Mouse (Mus musculus) gastrocnemius, postnatal 4 days (tissue): ENCODE measurements around the gene Gm11032. TPM values are rescaled to one million over a fixed set of nuclear protein-coding genes. Genes with fewer than 3 reads are reported as not detected.
A peak's percentile ranks its signal among the peaks of the same experiment; 100 is the strongest.
"Not testable (repeated sequence)": the region's sequence is repeated elsewhere in the genome, so short reads cannot be mapped to it uniquely, and the experiment has no call there.

Experiments used
- DNase-seq, 2 experiments: peaks; one replicate each; pipeline ENCODE4 v3.0.0; 2021 to 2022; ENCODE audit warnings: low spot score in 2 of 2, mixed read lengths in 2 of 2
- total RNA-seq, 2 experiments: library from RNA; stranded (reverse); gene quantifications; 2 replicates each; pipeline ENCODE4 v1.2.3; 2021

Gene Gm11032
- total RNA-seq, 2 experiments from 2014 or later: not detected

- no peak for DNase-seq
Observed at GRCm38 (mm10) chr11:4622997-4623396, 3.1 kb downstream of the Gm11032 start.

DNA sequence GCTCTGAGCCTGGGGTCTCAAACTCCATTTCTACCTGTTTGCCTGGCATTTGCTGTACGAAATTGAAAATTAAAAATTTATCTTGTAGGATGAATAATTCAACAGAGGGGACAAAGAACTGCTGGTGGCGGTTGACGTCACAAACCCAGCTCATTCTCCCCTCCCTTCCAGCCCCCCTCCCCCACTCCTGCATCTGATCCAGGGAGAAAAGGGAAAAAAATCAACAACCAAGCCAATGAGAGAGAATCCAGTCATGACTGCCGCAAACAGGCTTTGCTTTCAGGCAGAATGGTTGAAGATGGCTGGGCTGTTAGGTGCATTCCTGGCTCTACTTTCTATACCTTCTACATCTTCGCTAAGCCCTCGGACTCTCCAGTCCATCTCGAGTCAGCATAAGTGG is 6.1 kb downstream of the Gm11032 start:
- DNase-seq: no peak

GRCm38 (mm10) chr11:4627636-4628035 is 7.8 kb downstream of the Gm11032 start:
- no peak for DNase-seq

- no peak for DNase-seq
Observed at GRCm38 (mm10) chr11:4629861-4630280, 10.0 kb downstream of the Gm11032 start.

GRCm38 (mm10) chr11:4633420-4633819 is 13.6 kb downstream of the Gm11032 start:
- no peak for DNase-seq

DNA sequence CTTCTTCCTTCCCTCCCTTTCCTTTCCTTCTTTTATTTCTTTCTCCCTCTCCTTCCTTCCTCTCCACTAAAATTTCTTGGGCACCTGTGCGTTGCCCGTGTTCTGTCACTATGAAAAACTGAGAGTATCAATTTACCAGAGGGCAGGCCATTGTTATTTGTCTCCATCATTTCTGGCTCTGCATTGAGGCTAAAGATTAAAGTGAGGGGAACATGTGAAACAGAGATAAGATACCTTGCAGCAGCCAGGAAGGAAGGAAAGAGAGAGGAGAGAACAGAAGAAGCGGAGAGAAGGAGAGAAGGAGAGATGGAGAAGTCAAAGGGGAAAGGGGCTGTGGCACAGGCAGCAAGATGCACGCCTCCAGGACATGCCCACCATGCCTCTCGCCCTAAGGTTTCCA is 14.5 kb downstream of the Gm11032 start:
- DNase-seq: no peak

GRCm38 (mm10) chr11:4636782-4637342 is 17.0 kb downstream of the Gm11032 start:
- DNase-seq: no peak

GRCm38 (mm10) chr11:4637534-4638234 is 17.8 kb downstream of the Gm11032 start, which contains the start of gene Ascc2:
TSS of gene Ascc2 (plus strand) at chr11:4637747.
- DNase-seq: peak; percentile 96 to 97

DNA sequence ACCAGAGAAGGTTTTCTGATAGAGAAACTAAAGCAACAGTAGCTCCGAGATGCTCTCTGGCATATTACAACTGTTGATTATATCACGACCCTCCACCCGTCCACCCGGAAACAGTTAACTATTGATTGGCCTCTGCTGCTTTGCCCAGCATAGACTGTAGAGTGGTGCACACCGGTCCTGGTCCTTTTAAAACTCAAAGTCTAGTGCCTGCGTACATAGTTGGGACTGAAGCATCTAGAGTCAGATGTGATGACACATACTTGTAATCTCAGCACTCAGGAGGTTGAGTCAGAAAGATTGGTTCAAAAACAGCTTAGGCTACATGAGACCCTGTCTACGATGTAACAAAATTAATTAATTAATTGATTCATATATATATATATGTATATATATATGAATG is 18.4 kb downstream of the Gm11032 start:
- no peak for DNase-seq

GRCm38 (mm10) chr11:4641185-4641584 is 21.3 kb downstream of the Gm11032 start:
- DNase-seq: no peak

GRCm38 (mm10) chr11:4643722-4644121 is 23.9 kb downstream of the Gm11032 start:
- DNase-seq: no peak

DNA sequence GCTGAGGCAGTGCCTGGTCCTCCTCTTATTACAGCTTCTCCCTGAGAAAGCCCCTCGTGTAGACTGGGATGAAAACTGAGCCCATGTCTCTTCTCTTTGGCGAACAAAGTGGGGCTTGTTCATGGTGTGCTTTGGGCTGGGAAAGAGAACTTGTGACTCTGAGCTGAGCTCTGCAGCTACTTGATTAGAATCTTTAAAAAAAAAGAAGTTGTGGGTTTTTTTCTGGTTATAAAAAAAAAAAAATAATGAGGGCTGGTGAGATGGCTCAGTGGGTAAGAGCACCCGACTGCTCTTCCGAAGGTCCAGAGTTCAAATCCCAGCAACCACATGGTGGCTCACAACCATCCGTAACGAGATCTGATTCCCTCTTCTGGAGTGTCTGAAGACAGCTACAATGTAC is 25.3 kb downstream of the Gm11032 start:
- DNase-seq: not testable (repeated sequence)

- no peak for DNase-seq
Observed at GRCm38 (mm10) chr11:4646409-4646808, 26.5 kb downstream of the Gm11032 start.

DNA sequence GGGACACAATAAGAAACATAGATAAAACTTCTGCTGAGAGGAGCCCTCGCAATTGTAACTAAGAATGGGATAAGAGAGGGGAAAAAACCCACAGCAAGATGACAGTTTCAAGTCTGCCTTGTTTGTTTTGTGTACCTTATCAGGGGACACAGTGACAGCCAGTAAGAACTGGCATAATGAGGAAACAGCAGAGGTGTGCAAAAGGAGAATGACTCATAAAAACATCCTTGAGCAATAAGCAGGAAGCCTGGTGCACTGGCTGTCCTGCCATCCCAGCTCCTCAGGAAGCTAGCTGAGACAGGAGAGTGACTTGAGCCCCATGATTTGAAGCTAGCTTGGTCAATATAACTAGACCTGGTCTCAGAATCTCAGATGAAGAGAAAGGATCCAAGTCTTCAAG is 40.0 kb downstream of the Gm11032 start:
- no peak for DNase-seq

GRCm38 (mm10) chr11:4660309-4661025 is 40.6 kb downstream of the Gm11032 start:
- no peak for DNase-seq

GRCm38 (mm10) chr11:4661324-4661723 is 41.5 kb downstream of the Gm11032 start:
- DNase-seq: no peak

DNA sequence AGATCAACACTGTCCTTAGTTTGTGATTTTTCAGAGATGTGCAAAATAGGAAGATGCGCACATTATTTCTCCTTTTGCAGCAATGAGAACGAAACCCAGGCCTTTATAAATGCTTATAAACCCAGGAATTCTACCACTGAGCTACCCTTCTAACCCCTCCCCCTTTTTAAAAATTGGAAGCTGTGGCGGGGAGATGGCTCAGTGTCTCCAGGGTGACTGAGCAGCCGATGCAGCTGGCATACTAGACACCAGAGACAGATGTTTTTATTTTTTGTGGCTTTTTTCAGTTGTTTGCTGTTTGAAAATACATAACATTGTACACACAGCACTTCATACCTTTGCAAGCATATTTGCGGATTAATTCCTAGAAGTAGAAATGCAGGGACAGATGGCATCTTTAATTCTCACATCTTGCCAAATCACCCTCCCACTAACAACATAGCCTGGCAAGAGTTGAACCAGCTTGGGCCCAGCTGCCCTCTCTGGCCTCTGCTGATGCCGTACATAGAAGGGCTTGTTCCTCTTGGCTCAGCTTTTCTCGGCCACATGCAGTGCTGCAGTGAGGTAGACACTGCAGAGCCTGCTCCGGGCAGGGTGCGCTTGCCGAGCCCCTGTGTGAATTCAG is 42.1 kb downstream of the Gm11032 start:
- DNase-seq: no peak

DNA sequence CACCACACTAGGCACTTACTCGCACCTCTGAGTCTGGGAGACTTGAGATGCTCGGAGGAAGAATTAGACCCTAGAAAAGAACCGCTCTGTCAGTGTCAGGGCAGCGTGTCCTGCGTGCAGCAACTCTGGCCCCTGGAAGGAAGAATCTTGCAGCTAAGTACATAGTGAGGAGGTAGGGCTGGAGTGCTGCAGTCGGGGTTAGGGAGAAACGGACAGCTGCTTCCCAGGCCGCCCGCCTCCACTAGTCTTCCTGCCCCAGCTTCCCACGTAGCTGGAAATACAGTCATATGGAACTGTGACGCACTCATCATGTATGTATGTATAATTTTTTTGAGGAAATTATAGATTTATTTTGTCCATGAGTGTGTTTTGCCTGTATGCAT is 42.6 kb downstream of the Gm11032 start:
- no peak for DNase-seq
